Mouse (Mus musculus) megakaryocyte-erythroid progenitor cell, adult 5-6 weeks (primary cell): ENCODE data around the gene Rab2b. TPM values are rescaled to one million over a fixed set of nuclear protein-coding genes. Genes with fewer than 3 reads are reported as not detected.
A peak's percentile ranks its signal among the peaks of the same experiment; 100 is the strongest.
"Not testable (repeated sequence)": the region's sequence is repeated elsewhere in the genome, so short reads cannot be mapped to it uniquely, and the experiment has no call there.

Experiments used
- ATAC-seq: replicated peaks from 2 replicates; pipeline ENCODE4 v1.8.0; 2016; ENCODE audit warnings: mild to moderate bottlenecking, inconsistent platforms; ENCODE audit not compliant: severe bottlenecking, poor library complexity, low FRiP score, low TSS enrichment
- total RNA-seq, 2 experiments: library from RNA; stranded (forward) in 1 of 2; stranded (reverse) in 1 of 2; fragments of 200-1000, 215-1000 nt in 1 of 2; fragments of >200 nt in 1 of 2; fragmentation: Nextera tagmentation in 1 of 2; gene quantifications; 2 replicates each; pipeline ENCODE4 v1.2.3; 2014 to 2017

Gene Rab2b
- total RNA-seq (2014; fragmentation: Nextera tagmentation) = 5.3 and 6.9 TPM in 2 replicates
- total RNA-seq (2017) = 4.8 and 14.1 TPM in 2 replicates

DNA sequence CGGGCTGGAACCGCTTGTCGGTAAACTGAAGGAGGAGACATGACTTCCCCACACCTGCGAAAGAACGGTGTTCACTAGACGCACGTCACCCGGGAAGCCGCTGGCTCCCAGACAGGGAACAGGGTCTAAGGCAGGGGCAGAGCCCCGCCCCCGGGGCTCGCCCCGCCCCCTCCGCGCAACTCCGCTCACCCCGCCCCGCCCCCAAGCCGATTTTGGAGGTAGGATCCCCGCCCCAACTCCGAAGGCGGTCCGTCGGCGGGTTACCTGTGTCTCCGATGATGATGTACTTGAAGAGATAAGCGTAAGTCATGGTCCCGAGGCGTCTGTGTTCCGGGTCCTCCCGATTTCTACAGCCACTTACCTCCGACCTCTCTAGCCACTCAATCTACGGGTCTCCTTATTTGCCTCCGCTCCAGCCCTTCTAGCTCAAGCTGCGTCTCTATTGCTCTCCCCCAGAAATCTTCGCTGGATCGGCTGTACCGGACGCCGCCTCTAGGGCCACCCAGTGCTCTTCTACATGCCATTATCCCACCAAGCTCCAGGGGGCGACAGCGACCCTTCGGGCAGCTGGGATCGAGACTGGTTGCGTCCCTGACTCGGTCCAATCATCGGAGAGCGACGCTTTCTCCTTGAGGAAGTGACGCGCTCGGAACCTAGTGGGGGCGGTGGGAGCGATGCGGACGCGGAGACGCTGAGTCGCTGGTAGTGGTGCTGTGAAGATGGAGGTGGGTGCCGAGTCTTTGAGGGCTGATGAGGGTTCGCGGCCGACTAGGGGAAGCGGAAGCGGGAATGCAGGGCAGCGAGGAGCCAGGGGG lies at the start of gene Rab2b, which contains the start of gene Tox4:
Gene Rab2b, minus strand, starts transcription at position 614 of the 815 bp plus-strand sequence.
Gene Tox4, plus strand, starts transcription at position 215 of the 815 bp plus-strand sequence.
- ATAC-seq = peak; percentile 95

- ATAC-seq = no peak
These were observed 48.8 kb upstream of the Rab2b start, which contains the start of gene Sall2 for GRCm38 (mm10) chr14:52327910-52328812. TSS of gene Sall2 (minus strand) at chr14:52328762.

GRCm38 (mm10) chr14:52327375-52327901 lies 48.1 kb upstream of the Rab2b start:
- ATAC-seq = no peak

- peak; percentile 65; the same call in 1 of the 2 replicates for ATAC-seq
These were observed 46.5 kb upstream of the Rab2b start for GRCm38 (mm10) chr14:52325890-52326289.

DNA sequence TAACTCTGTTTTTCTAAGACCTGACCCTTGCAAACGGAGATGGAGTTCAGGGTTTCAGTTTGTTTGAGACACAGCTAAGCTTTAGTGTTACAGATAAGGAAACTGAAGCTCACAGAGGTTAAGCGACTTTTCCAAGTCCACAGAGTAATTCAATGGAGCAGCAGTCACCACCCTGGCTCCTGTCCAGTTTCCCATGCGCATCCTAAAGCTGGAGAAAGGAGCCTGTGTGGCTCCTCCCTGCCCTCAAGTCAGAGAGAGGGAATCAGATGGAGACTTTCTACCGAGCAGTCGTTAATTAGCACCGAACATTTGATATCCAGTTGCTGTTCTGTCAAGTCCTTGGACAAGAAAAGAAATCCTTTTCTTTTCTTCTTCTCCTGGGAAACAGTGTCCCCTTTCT lies 40.0 kb upstream of the Rab2b start:
- ATAC-seq = no peak

DNA sequence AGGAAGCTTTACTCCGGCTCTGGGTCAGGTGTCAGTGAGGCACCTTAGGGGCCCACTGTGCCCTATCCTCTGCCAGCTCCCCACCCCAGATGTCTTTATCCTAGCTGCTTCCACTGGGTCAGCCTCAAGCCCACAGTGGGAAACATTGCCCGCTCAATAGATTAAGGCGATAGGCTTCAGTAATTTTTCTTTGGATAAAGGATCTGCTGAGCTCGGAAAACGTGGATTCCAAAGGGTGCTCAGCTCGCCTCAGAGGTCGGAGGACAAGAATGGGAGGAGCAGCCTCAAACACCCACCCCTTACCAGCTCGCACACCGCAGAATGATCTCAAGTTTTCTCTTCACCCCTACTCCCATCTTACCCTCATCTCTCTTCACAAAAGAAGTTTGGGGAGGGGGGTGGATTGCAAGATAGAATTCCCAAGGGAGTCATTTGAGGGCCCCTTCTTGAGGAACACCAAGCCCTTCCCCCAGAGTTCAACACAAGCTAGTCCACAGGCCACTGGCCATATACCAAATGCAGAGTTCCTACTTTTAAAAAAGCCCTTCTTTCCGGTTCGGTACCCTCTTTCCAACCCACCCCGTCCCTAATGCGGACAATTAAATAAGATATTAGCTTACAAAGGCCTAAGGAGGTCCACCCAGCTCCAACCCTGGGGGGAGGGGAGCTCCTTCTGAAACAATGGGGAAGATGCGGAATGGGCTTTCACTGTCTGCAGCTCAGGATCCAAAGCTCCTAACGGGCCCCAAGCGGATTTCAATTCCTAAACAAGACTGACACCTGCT lies 37.3 kb upstream of the Rab2b start:
- no peak for ATAC-seq

DNA sequence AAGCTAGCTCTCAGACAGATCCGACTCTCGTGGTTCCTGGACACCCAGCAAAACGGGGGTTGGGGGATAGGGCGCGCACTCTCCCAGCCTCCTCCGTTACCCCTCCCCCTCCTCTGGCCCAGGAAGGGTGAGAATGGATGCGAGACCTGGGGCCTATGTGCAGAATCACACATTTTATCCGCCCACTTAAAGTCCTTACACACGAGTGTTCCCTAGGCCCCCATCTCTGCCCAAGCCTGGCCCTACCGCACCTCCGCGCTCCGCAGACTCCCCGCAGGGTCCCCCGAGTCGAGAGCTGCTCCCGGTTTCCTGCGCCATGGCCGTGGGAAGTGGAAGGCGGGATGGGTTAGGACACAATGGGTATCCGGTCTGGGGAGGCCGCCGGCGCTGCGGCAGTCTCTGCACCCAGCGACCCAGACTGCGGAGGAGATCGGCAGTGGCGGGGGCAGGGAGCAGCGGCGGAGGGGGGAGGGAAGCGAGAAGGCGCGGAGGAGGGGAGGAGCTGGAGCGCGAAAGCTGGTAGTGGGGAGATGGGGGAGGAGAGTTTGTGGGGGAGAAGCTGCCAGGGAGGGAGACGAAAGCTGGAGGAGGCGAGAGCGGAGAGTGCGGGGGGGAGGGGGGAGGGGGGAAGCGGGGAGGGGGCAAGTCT lies 36.6 kb upstream of the Rab2b start:
- peak; percentile 68 for ATAC-seq

GRCm38 (mm10) chr14:52315283-52315780 lies 36.0 kb upstream of the Rab2b start:
- peak; percentile 3; the same call in 1 of the 2 replicates for ATAC-seq

GRCm38 (mm10) chr14:52314808-52315150 lies 35.4 kb upstream of the Rab2b start:
- no peak for ATAC-seq

DNA sequence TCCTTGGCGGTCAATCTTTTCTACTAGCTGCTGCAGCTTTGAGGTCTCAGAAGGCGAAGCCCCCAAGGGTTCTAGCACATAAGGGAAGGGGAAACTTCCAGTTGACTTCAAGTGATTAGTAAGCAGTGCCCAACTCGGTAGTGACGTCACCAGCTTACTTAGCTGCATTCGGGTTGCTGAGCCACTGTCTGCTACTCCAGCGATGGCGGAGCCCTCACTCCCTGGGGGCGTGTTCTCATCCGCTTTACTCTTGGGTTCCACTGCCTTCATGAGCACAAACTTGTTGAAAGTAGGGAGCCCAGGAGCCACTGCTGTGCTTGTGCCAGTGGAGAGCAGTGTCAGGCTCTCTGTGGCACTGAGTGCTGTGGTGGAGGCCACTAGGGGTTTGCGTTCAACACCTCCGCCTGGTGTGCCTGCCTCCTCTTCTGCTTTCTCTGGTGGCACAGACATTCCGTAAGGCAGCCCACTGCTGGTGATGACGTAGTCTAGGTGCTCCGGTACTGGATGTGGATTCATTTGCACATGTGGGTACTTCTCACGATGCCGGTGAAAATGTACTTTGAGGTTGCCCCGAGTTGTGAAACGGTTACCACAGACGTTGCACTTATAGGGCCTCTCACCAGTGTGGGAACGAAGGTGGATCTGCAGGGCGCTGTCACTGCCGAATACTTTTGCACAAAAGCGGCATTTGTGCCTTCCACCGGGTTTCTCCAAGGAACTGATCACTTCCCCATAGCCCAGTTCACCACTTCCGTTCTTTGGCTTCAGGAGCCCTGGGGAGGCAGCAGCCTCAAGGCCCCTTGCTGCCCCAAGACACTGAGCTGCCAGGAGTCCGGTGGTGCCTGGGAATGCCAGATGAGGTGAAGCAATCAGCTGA lies 34.8 kb upstream of the Rab2b start:
- no peak for ATAC-seq

GRCm38 (mm10) chr14:52310906-52311305 lies 31.6 kb upstream of the Rab2b start:
- ATAC-seq = no peak

DNA sequence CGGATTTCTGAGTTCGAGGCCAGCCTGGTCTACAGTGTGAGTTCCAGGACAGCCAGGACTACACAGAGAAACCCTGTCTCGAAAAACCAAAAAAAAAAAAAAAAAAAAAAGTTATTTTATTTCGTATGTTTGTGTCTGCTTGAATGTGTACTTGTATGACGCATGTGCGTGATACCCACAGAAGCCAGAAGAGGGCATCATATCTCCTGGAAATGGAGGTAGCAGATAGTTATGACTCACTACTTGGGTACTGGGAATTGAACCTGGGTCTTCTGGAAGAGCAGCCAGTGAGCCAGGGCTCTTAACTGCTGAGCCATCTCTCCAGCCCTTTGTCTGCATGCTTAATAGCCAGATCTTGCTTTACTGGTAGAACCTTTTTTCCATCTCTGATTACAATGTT lies 31.0 kb upstream of the Rab2b start:
- ATAC-seq = not testable (repeated sequence)

- peak; percentile 59 for ATAC-seq
These were observed 26.8 kb upstream of the Rab2b start for GRCm38 (mm10) chr14:52306100-52306499.

DNA sequence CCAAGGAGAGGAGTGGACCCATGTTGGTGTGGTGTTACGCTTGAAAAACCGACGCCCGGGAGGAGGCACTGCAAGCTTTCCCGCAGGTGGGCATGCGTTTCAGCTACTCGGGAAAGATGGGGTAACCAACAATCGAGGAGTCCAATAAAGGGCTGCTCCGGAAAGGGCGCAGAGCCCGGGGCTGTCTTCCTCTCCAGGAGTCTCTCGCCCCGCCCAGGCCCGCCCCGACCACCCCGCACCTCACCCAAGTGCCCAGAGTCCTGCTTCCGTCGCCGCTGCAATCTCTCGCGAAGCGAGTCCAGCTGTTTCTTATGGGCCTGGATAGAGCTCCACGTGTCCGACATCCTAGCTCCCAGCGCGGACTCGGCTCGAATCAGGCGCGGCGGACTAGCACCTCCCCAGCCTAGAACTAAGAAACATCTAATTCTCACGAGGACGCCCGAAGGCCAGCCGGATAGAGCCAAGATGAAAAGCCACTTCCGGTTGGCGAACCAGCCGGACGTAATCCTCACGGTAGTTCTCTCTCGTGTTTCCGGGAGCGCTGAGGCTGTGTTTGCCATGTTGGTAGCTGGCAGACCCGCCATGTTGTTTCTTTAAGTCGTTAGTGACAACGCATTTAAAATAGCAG lies 25.4 kb upstream of the Rab2b start, which contains the start of gene Mettl3:
Gene Mettl3, minus strand, starts transcription at position 485 of the 628 bp plus-strand sequence.
- peak; percentile 94 for ATAC-seq

DNA sequence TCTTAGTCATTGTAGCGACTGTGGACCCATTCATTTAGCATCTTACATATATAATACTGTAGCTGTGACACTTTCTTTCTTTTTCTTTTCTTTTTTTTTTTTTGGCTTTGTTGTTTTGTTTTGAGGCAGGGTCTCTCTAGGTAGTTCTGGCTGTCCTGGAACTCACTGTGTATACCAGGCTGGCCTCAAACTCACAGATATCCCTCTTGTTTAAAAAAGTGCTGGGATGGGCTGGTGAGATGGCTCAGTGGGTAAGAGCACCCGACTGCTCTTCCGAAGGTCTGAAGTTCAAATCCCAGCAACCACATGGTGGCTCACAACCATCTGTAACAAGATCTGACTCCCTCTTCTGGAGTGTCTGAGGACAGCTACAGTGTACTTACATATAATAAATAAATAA lies 24.2 kb upstream of the Rab2b start:
- not testable (repeated sequence) for ATAC-seq

GRCm38 (mm10) chr14:52295558-52296264 lies 16.4 kb upstream of the Rab2b start:
- peak; percentile 58 for ATAC-seq
